Mouse (Mus musculus): Measurements from ENCODE around the gene Gm5155.
"Not testable (repeated sequence)": the region's sequence is repeated elsewhere in the genome, so short reads cannot be mapped to it uniquely, and the experiment has no call there.

Gene Gm5155

DNA sequence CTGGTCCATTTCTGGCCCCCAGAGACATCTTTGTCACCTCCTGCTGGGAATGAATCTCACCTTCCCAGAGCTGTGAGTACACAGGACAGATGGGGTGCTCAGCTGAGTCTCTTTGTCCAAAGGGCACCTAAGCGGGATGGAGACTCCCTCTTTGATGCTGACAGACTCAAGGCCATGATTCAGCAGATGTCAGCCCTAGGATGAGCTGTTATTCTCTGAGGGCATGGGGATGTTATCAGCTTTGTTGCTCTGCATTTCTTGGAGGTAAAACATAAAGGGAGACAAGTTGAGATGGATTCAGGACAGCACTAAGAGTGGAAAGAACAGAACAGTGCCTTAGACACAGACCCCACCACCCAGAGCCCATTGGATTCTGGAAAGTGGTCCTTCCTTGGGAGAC is at the start of gene Gm5155:
Gm5155 (plus strand) TSS at position 301 of the 400 bp plus-strand sequence.
- DNase-seq = no peak

DNA sequence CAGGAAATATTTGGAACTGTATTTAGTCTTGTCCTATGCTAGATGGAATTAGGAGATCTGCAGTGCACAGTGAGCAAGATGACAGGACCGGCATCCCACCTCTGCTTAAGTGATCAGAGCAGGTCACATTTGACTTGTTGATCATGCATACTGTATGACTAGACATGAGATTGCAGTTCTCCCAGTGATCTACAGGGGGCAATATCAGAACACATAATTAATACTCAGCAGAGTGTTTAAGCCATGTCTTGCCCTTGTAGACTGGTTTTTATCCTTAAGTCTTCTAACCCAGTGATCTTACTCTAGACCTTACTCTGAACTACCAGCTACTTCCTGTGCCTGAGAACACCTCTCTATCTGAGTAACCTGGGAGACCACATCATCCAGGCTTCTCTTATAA is 791 bp upstream of the Gm5155 start:
- no peak for DNase-seq

DNA sequence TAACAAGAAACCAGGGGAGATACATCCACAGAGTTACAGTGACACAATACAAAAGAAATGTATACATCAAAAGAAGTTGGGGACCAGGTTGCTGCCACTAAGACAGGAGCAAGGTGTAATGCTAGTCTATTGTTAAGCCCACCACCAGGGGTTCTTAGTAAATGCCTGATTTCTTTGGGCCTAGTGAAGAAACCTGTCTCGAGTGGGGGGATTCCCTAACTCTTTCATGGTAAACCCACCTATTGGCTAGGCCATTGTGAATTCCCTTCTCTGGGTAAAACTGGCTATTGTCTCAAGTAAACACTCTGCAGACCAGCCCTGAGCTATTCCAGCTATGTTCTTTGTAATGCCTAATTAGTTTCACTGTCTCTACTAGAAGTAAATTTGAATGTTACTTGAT is 23.8 kb downstream of the Gm5155 start:
- DNase-seq = not testable (repeated sequence)

DNA sequence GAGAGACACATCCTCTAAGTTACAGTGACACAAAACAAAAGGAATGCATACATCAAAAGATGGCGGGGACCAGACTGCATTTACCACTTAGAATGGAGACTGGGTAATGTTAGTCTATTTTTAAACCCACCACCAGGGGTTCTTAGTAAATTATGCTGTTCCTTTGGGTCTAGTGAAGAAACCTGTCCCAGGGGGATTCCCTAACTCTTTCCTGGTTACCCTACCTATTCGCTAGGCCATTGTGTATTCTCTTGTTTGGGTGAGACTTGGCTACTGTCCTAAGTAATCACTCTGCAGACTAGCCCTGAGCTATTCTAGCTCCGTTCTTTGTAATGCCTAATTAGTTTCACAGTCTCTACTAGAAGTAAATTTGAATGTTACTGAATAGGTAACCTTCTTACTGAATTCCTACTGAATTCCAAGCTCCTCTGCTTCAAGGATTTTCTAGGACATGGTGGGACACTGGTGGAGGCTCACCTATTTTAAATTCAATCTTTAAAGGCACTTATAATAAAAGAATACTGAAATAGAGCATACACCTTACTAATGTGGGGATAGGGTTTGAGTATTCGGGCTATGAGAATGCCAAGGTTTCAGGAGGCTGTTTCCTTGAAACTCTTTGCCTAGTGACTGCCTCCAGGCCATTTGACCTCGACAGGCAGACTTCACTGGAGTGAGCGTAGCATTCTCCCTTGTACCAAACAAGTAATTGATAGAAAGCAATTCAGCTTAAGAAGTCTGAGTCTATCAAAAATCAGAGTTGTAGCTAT is 31.8 kb downstream of the Gm5155 start:
- DNase-seq = no peak
